Mouse (Mus musculus) kidney, postnatal 0 days (tissue): ENCODE measurements at regions not wholly inside any gene's neighbourhood (a gene's known extent, or its start where the extent isn't known, plus 50 kb on each side); places are given as distances from the start of the nearest gene placed in this dataset.

ENCODE experiments used
- ATAC-seq: fragments of 200-750 bp; cut with Nextera tagmentation; replicated peaks from 2 replicates; pipeline ENCODE4 v1.8.0; 2017; ENCODE audit warnings: low read depth, moderate number of reproducible peaks, moderate TSS enrichment, moderate library complexity; ENCODE audit not compliant: low FRiP score
- DNase-seq: peaks from one replicate; pipeline ENCODE4 v3.0.0-alpha.2; 2016; ENCODE audit warnings: low spot score
- H3K27ac ChIP-seq: fragments of 300-500 bp; sonication (generic); 2 replicates; pipeline ENCODE4 v1.5.1; 2014; ENCODE audit warnings: mild to moderate bottlenecking
- H3K27me3 ChIP-seq: fragments of 300-500 bp; sonication (generic); 2 replicates; pipeline ENCODE4 v1.6.1; 2014; ENCODE audit warnings: low read length, mixed read lengths; ENCODE audit not compliant: insufficient read depth
- H3K36me3 ChIP-seq: fragments of 300-500 bp; sonication (generic); 2 replicates; pipeline ENCODE4 v1.6.1; 2014; ENCODE audit warnings: low read length, mixed read lengths; ENCODE audit not compliant: insufficient read depth
- H3K4me1 ChIP-seq: fragments of 300-500 bp; sonication (generic); replicated peaks from 2 replicates; pipeline ENCODE4 v1.6.1; 2014; ENCODE audit warnings: antibody characterized with exemption, low read length, mixed read lengths; ENCODE audit not compliant: insufficient read depth
- H3K4me2 ChIP-seq: fragments of 300-500 bp; sonication (generic); 2 replicates; pipeline ENCODE4 v1.6.1; 2014; ENCODE audit warnings: mild to moderate bottlenecking, low read length, moderate library complexity, mixed read lengths
- H3K4me3 ChIP-seq: fragments of 300-500 bp; sonication (generic); replicated peaks from 2 replicates; pipeline ENCODE4 v1.5.1; 2014; ENCODE audit warnings: low read depth, low read length
- H3K9ac ChIP-seq: fragments of 300-500 bp; sonication (generic); 2 replicates; pipeline ENCODE4 v1.6.1; 2014; ENCODE audit warnings: low read depth, low read length
- H3K9me3 ChIP-seq: fragments of 300-500 bp; sonication (generic); replicated peaks from 2 replicates; pipeline ENCODE4 v1.6.1; 2016; ENCODE audit warnings: low read length, inconsistent platforms, mixed read lengths
- CTCF ChIP-seq: IDR thresholded peaks from 2 replicates; pipeline ENCODE4 v1.5.1; 2016; ENCODE audit warnings: antibody characterized with exemption, low read depth, mild to moderate bottlenecking, moderate library complexity
- WGBS: fragments of 180-500 bp; shearing (Covaris S2); extraction: QIAGEN DNeasy Blood & Tissue Kit; methylation state at CpG from one replicate; pipeline ENCODE4 v1.1.7; 2014; 5-methylcytosine and 5-hydroxymethylcytosine counted together

DNA sequence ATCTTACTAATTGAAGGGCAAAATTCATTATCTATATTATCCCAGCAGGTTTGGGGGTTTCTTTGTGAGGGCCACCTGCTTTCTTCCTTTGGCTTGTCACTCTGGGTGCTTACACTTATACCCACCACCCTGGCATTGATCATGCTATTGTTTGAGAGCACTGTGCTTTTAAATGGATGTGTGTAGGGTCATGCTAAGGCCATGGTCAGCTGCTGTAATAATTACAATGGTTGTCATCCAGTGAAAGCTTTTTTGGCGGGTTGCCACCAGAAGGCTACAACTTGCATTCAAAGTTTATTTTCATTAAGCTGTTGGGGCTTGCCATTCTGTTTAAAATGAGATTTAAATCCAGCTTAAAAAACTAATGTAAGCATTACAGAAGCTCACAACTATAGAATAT, 322.4 kb upstream of the Tmem229a start:
- no peak for TF ChIP-seq CTCF
- peak; percentile 12 for DNase-seq
- no peak for ATAC-seq
- WGBS = 52% methylated on average over 1 of the region's 1 CpGs
- no peaks in the 10 kb centered on the region for H3K4me1 ChIP-seq
- no peak overlapping the region for H3K4me3 ChIP-seq
- no peaks in the 10 kb centered on the region for H3K9me3 ChIP-seq
- H3K36me3 ChIP-seq = no peaks in the 10 kb centered on the region
- no peak overlapping the region for H3K4me2 ChIP-seq
- no peaks in the 10 kb centered on the region for H3K27me3 ChIP-seq
- no peak overlapping the region for H3K27ac ChIP-seq
- H3K9ac ChIP-seq = no peak overlapping the region

DNA sequence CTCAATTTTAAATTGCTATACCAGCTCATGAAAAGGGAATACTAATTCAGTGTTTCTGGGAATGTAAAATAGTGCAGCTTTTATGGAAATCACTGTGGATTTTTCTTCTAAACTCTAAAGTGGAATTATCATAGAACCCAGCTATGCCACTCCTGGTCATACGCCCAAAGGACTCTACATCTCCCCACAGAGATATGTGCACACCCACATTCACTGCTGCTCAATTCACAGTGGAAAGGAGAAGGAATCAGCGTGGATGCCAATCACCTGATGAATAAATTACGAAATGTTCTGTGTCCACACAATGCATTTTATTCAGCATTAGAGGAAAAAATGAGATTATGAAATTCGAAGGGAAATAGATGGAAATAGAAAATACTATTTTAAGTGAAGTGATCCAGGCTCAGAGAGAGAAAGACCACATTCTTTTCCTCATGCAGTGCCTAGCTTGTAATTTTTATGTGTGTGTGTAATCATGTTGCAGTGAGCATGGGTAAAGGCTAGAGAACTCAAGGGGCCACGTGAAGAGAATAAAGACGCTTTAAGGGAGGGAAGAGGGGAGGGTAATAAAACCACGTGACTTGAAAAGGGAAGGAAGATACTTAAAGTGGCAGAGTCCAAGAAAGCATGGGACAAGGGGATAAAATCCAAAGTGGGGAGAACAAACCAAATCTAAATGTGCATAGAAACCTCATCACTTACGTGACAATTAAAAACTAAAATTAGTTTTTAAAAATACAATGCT, 321.8 kb upstream of the Tmem229a start:
- no peaks in the 10 kb centered on the region for H3K36me3 ChIP-seq
- H3K9me3 ChIP-seq = no peaks in the 10 kb centered on the region
- no peak for TF ChIP-seq CTCF
- DNase-seq = no peak
- H3K9ac ChIP-seq = no peak overlapping the region
- WGBS = 55% methylated on average over 8 of the region's 8 CpGs
- H3K27me3 ChIP-seq = no peaks in the 10 kb centered on the region
- H3K4me3 ChIP-seq = no peak overlapping the region
- H3K4me1 ChIP-seq = no peaks in the 10 kb centered on the region
- H3K4me2 ChIP-seq = no peak overlapping the region
- H3K27ac ChIP-seq = no peak overlapping the region
- no peak for ATAC-seq

DNA sequence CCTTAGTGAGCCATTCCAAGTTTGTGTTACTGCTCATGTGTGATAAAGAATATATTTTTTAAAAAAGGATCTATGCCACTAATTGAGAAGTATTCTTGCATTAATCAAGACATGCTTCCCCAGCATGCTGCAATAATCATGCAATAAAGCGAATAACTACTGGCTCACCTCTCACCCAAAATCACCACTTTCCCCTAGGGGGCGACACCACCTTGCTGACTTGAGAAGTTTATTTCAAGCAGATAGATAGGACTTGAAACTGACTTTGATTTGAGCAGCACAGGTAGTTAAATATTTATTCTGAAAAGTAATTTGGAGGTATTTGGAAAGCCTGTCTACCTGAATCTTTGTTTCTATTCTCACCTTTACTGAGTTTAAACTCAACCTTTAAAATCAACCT, 320.1 kb upstream of the Tmem229a start:
- Histone ChIP-seq H3K4me2 (no peak overlapping the region), H3K27ac (no peak overlapping the region), H3K9me3 (no peaks in the 10 kb centered on the region), H3K27me3 (no peaks in the 10 kb centered on the region), H3K4me3 (no peak overlapping the region), H3K4me1 (no peaks in the 10 kb centered on the region), H3K36me3 (no peaks in the 10 kb centered on the region), H3K9ac (no peak overlapping the region)
- 50% methylated on average over 2 of the region's 2 CpGs for WGBS
- DNase-seq = peak; percentile 21
- peak; percentile 69 for TF ChIP-seq CTCF
- ATAC-seq = no peak

DNA sequence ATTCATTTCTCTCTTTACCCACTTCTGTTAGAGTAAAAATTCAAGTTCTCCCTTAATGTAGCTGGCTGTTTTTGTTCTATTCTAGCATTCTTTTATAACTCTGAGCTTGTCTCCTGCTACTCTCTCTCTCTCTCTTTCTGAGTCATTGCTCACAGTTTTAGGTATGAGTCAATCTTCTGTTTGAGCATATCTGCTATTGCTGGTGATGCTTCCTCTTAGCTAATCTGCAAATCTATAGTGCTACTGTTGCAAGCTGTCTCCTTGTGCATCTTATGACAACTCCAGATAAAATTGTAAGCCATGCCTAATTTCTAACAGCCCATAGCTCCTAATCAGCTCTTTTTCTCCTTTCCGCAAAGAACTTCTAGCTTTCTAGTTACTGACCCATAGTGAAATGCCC, 304.5 kb upstream of the Tmem229a start:
- Histone ChIP-seq H3K36me3 (no peaks in the 10 kb centered on the region), H3K4me1 (no peaks in the 10 kb centered on the region), H3K9ac (no peak overlapping the region), H3K4me3 (no peak overlapping the region), H3K27me3 (no peaks in the 10 kb centered on the region), H3K9me3 (no peaks in the 10 kb centered on the region), H3K27ac (no peak overlapping the region), H3K4me2 (no peak overlapping the region)
- DNase-seq = no peak
- no peak for TF ChIP-seq CTCF
- WGBS = 97% methylated on average over 1 of the region's 1 CpGs
- no peak for ATAC-seq

DNA sequence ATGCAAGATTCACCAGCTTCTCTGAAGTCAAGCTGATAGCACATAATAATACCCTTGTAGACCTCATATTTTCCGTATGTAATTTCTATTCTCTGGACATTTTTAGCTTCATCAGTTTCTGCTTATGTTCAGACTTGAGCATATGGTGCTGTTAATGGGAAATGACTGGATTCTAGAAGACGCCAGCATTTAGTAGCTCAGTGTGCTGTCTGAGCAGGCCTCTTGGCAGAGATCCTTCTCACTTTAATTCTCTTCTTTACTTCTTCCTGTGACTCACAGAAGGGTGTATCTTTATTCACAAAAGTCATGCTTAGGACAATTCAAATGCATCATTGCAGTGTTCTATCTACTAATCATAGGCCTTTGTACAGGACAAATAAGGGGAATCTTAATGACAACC, 299.7 kb upstream of the Tmem229a start:
- H3K4me1 ChIP-seq = no peaks in the 10 kb centered on the region
- no peak overlapping the region for H3K4me2 ChIP-seq
- WGBS = 78% methylated on average over 2 of the region's 2 CpGs
- H3K9me3 ChIP-seq = no peaks in the 10 kb centered on the region
- DNase-seq = no peak
- H3K36me3 ChIP-seq = no peaks in the 10 kb centered on the region
- no peak for TF ChIP-seq CTCF
- no peak for ATAC-seq
- H3K27me3 ChIP-seq = no peaks in the 10 kb centered on the region
- H3K4me3 ChIP-seq = no peak overlapping the region
- no peak overlapping the region for H3K27ac ChIP-seq
- H3K9ac ChIP-seq = no peak overlapping the region

DNA sequence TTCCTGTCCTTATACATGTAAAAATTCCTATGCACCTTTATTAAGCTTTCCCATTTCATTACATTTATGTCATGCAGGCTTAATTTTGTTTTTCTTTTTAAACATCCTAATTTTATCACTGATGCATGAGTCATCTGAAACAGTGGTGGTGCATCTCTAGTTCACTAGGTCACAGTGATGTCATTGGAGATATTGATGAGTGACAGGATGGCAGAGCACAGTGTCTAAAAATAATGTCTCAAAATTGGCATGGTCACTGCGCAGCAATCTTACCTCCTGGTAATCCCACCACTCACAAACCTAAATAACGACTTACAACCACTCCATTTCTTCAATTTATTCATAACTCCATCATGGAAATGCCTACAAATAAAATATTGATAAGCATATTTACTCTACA, 280.9 kb upstream of the Tmem229a start:
- H3K9ac ChIP-seq = no peak overlapping the region
- 80% methylated on average over 2 of the region's 2 CpGs for WGBS
- H3K4me3 ChIP-seq = no peak overlapping the region
- H3K27ac ChIP-seq = no peak overlapping the region
- H3K9me3 ChIP-seq = no peaks in the 10 kb centered on the region
- H3K4me2 ChIP-seq = no peak overlapping the region
- H3K36me3 ChIP-seq = no peaks in the 10 kb centered on the region
- H3K4me1 ChIP-seq = no peaks in the 10 kb centered on the region
- no peak for TF ChIP-seq CTCF
- H3K27me3 ChIP-seq = no peaks in the 10 kb centered on the region
- DNase-seq (no peak), ATAC-seq (no peak)

DNA sequence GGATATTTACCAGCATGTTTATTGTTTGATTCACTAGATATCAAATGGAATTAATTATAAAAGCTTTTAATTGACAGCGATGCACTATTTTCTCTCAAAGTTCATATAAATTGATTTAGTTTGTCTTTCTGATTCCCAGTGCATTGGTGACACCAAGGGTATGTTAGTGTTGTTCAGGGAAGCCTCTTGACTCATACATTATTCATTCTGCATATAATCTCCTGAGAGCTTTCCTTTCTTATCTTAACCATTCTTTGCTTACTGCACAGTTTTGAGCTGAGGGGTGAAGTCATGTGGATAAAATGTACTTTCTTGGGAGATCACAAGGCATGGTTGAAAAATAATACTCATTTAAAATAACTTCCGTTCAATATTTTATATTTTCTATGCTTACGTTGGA, 280.5 kb upstream of the Tmem229a start:
- 80% methylated on average over 3 of the region's 3 CpGs for WGBS
- H3K4me1 ChIP-seq = no peaks in the 10 kb centered on the region

More for the DNA sequence above, 280.5 kb upstream of the Tmem229a start:
- Histone ChIP-seq H3K27ac (no peak overlapping the region), H3K27me3 (no peaks in the 10 kb centered on the region), H3K9ac (no peak overlapping the region), H3K4me3 (no peak overlapping the region), H3K4me2 (no peak overlapping the region), H3K9me3 (no peaks in the 10 kb centered on the region), H3K36me3 (no peaks in the 10 kb centered on the region)
- no peak for TF ChIP-seq CTCF
- DNase-seq (no peak), ATAC-seq (no peak)
